Mouse (Mus musculus): ENCODE results near the gene Kdelr2.
A peak's percentile ranks its signal among the peaks of the same experiment; 100 is the strongest.

Gene Kdelr2

DNA sequence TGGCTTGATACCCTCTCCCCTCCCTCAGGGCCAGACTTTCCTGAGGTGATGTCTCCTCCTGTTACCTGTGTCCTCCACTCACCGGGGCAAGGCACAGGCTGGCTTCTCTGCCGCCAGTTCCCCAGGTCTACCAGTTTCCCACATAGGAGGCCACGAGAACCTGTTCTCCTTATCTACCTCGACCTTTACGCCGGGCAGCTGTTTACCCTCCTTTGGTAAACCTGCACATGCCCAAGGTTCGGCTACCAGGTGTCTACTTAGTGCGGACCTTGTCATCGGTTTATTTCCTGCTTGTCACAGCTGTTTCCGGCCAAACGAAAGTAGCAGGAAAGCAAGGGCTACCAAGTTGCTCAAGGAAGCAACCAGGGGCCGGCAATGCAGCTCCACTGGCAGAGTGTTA is 3.1 kb upstream of the Kdelr2 start:
- DNase-seq (ENCODE audit: low spot score in 2 of 2), result no peak

GRCm38 (mm10) chr5:143401556-143401955 is 2.1 kb upstream of the Kdelr2 start:
- no peak for DNase-seq (ENCODE audit: low spot score in 2 of 2)

- no peak for DNase-seq (ENCODE audit: low spot score in 2 of 2)
Observed at GRCm38 (mm10) chr5:143404148-143404930, 701 bp downstream of the Kdelr2 start.

GRCm38 (mm10) chr5:143405200-143405599 is 1.6 kb downstream of the Kdelr2 start:
- no peak for DNase-seq (ENCODE audit: low spot score in 2 of 2)

DNA sequence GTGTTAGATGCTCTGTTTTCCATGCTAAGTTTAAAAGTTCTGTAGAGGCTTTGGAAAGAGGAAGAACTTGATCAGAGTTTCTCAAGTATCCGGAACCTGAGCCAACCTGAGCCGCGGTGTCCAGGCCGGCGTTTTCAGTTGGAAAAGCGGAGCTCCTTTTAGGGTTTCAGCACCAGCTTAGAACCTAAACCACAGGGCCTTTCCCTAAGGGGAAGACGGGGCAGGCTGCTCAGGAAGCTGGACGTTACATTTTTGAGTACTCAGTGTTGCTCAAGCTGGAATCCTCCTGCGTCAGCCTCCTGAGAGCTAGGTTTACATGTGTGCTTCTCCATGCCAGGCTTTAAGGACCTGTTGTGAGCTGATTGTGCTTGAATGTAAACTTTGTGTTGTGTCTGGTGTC is 2.9 kb downstream of the Kdelr2 start:
- DNase-seq (ENCODE audit: low spot score in 2 of 2), result no peak

DNA sequence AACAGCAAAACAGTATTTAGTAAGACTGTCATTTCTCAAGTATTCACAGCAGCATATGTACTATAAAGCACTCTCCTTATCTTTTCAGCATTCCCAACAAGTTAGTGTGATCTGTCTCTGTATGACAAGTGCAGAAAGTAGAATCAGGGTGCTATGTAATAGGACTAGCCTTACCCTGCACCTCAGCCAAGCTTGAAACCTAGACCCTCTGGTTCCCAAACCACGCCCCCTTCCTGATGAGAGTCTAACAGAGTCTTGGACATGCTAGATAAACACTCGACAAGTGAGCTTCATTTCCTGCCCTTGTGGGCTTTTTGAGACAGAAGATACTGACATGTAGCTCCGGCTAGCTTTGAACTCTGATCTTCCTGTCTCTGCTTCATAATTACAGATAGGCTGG is 5.6 kb downstream of the Kdelr2 start:
- DNase-seq (ENCODE audit: low spot score in 2 of 2), result no peak

- no peak for DNase-seq (ENCODE audit: low spot score in 2 of 2)
Observed at GRCm38 (mm10) chr5:143410841-143411395, 7.3 kb downstream of the Kdelr2 start.

DNA sequence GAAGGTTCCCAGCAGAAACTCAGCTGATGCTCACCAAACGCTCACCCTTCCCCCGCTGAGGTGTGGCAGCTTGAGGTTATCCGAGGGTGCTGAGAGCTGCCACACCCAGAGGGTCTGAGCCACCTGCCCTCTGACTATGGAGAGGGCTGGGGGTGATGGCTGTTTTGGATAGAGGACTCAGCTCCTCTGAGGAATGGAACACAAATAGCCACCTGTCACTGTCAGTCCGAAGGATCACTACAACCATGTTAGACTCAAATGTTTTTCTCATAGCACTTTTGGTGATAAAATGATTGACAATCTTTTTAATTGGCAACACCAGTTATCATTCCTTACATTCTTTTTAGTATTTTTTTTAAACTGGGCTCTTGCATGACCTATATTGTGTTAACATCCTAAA is 17.8 kb downstream of the Kdelr2 start:
- DNase-seq (ENCODE audit: low spot score in 2 of 2), result no peak

GRCm38 (mm10) chr5:143422990-143423389 is 19.4 kb downstream of the Kdelr2 start:
- no peak for DNase-seq (ENCODE audit: low spot score in 2 of 2)

- DNase-seq (ENCODE audit: low spot score in 2 of 2), result peak in 1 of 2 experiments; percentile 64
Observed at GRCm38 (mm10) chr5:143423899-143424519, 20.4 kb downstream of the Kdelr2 start.

DNA sequence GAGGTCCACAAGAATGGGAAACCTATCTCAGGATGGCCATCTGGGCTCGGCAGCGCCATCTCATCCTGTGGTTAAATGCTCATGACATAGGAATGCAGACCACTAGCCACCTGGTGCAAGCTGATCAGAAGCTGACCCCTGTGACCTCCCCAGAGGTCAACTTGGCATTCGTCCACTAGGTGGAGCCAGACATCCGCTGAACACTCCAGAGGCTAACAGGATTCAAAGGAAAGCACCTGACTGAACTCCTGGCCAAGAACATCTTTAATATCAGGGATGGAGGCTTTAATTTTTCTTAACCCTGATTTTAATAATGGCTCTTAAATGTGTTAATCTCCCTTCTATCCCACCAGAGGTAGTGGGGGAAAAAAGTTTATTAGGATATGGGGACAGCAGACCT is 30.8 kb downstream of the Kdelr2 start:
- peak in 1 of 2 experiments; percentile 58 for DNase-seq (ENCODE audit: low spot score in 2 of 2)

DNA sequence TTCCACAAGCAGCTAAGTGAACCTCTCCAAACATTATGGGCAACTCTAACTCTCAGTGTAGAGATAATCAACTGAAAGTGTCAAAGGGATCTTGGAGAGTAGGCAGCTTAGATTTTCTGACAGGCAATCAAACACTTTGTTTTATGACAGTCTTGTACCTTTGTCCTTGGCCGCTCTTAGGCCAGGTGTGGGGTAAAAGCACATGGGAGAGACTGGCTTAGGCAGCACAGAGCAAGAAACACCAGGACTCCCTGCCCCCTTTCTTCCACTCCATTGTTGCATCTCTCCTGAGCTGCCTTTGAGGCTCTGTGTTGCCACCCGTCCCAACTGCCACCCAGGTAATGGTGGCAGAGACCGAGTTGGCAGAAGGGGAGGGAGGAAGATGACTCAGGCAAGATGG is 37.7 kb downstream of the Kdelr2 start:
- no peak for DNase-seq (ENCODE audit: low spot score in 2 of 2)

DNA sequence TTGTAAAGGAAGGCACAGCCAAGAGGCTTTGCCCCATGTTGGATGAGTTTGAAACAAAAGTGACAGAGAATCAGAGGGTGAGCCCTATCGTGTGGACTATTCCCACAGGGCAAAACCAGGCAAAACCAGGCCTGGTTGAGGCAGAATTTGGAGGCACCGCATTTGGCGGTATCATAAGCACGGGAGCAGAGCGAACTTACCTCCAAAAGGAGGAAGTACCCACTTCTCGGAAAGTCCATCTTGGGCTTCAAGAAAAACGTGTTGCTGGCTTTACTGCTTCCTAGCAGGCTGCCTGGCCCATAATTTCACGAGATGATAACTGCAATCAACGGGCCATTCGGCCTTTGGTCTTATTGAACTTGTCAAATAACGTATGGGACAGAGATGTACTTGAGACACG is 38.1 kb downstream of the Kdelr2 start:
- DNase-seq (ENCODE audit: low spot score in 2 of 2), result no peak

- no peak for DNase-seq (ENCODE audit: low spot score in 2 of 2)
Observed at GRCm38 (mm10) chr5:143463671-143464070, 60.0 kb downstream of the Kdelr2 start.

DNA sequence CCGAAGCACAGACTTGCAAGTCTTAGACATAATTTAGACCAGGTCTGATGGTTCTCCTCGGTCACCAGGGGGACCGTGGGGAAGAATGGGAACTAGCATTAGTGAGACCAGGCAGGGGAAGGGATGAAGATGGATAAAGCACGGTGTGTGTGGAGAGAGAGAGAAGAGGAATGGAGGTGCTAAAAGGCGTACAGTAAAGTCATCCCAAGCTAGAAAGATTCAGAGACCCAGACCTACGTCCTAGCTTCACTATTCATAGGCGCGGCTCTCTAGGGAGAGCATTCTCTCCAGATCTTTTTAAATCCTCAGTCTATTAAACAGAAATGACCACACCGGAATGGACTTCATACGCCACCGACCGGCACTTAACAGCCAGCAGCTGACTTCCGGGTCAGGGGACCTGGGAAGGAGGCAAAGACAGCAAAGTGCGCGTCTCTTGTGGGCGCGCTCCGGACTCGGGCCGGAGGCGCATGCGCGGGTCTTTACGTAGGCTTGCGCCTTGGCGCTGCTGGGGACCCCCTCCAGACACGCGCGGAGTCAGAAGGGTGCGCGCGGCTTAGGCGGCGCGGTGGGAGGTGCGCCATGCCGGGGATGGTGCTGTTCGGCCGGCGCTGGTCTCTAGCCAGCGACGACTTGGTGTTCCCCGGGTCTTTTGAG is 60.6 kb downstream of the Kdelr2 start, which contains the start of gene Daglb:
Daglb (plus strand) TSS at position 485 of the 657 bp plus-strand sequence.
- peak; percentile 78 to 86 for DNase-seq (ENCODE audit: low spot score in 2 of 2)

DNA sequence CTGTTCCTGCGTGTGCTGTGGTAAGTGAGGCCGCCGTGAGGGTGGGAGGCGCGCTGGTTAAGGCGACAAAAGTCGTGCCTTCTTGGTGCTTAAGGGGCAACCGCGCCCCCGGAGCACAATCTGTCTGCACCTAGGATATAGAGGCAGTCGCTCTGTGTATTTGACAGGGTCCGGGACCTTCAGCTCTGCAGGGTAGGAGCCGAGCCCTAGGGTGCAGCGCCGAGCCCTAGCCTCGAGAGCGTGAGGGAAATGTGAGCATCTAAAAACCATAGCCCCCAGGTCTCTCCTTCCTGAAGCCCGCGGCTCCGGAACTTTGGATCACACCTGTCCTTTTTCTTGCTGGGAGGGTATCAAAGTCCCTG is 61.1 kb downstream of the Kdelr2 start:
- DNase-seq (ENCODE audit: low spot score in 2 of 2), result no peak

- no peak for DNase-seq (ENCODE audit: low spot score in 2 of 2)
Observed at GRCm38 (mm10) chr5:143465156-143466085, 61.8 kb downstream of the Kdelr2 start.

DNA sequence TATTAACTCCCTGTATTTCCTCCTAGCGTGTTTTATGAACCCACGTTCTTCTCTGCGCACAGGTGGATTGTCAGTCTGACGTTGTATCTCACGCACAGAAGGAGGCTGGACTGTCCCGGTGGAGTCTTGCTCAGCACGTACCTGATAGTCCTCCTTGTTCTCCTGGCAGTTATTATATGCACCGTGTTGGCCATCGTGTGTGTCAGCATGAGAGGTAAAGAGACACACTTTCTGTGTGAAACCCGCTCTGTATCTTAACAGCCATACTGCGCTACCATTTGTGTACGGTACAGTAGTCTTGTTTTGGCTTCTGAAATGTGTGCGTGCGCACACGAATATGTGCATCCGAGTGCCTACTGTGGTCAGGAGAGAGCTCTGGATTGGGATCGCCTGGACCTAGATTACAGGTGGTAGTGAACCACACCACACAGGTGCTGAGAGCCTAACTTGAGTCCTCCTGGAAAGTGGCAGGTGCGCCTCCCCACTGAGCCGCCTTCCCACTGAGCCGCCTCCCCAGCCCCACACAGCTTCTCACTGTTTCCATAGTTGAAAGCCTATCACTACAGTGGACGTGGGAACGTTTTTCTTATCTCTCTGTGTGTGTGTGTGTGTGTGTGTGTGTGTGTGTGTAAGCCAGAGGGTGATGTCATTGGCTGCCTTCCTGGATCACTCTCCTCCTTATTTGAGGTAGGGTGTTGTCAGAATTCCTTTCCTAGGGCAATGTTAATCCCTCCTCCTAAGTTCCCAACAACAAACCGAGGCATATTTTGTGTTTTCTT is 63.4 kb downstream of the Kdelr2 start:
- no peak for DNase-seq (ENCODE audit: low spot score in 2 of 2)

- no peak for DNase-seq (ENCODE audit: low spot score in 2 of 2)
Observed at GRCm38 (mm10) chr5:143467931-143468330, 64.3 kb downstream of the Kdelr2 start.

GRCm38 (mm10) chr5:143469628-143470027 is 66.0 kb downstream of the Kdelr2 start:
- DNase-seq (ENCODE audit: low spot score in 2 of 2), result no peak

All from cerebellum, postnatal 4 days (tissue).